Mouse (Mus musculus) layer of hippocampus, adult 18-20 months (tissue): ENCODE data around the gene Tekt4. TPM values are rescaled to one million over a fixed set of nuclear protein-coding genes. Genes with fewer than 3 reads are reported as not detected.

ENCODE experiments used
- DNase-seq, 2 experiments: peaks; one replicate each; pipeline ENCODE4 v3.0.0; 2022; ENCODE audit warnings: low spot score in 2 of 2
- total RNA-seq, 2 experiments: library from RNA; stranded (reverse); gene quantifications; 2 replicates each; pipeline ENCODE4 v1.2.3; 2021

Tekt4 gene
- total RNA-seq, 2 experiments from 2014 or later = 2.1 TPM

- peak; percentile 44 to 76 for DNase-seq
Measured at GRCm38 (mm10) chr17:25474330-25475077, 20.1 kb downstream of the Tekt4 start.

- peak; percentile 48 to 82 for DNase-seq
Measured at GRCm38 (mm10) chr17:25475946-25476744, 21.7 kb downstream of the Tekt4 start.

- DNase-seq = no peak
Measured at GRCm38 (mm10) chr17:25480152-25480551, 25.7 kb downstream of the Tekt4 start.

GRCm38 (mm10) chr17:25480820-25481219, 26.4 kb downstream of the Tekt4 start:
- DNase-seq = no peak

- DNase-seq = no peak
Measured at GRCm38 (mm10) chr17:25482092-25482491, 27.7 kb downstream of the Tekt4 start.

- no peak for DNase-seq
Measured at GRCm38 (mm10) chr17:25497013-25497412, 42.6 kb downstream of the Tekt4 start, which contains the start of gene Sstr5. Gene Sstr5 (minus strand): TSS chr17:25497288.

- DNase-seq = no peak
Measured at GRCm38 (mm10) chr17:25502599-25502998, 48.2 kb downstream of the Tekt4 start.

- peak; percentile 50 to 73 for DNase-seq
Measured at GRCm38 (mm10) chr17:25507799-25508198, 53.4 kb downstream of the Tekt4 start.

GRCm38 (mm10) chr17:25508860-25509577, 54.6 kb downstream of the Tekt4 start:
- DNase-seq = peak; percentile 71 to 93

GRCm38 (mm10) chr17:25510074-25510830, 55.8 kb downstream of the Tekt4 start:
- DNase-seq = no peak

- no peak for DNase-seq
Measured at GRCm38 (mm10) chr17:25511876-25512275, 57.5 kb downstream of the Tekt4 start.

GRCm38 (mm10) chr17:25514055-25514454, 59.6 kb downstream of the Tekt4 start:
- DNase-seq = no peak

GRCm38 (mm10) chr17:25516315-25516714, 61.9 kb downstream of the Tekt4 start:
- DNase-seq = no peak

- peak; percentile 40 to 58 for DNase-seq
Measured at GRCm38 (mm10) chr17:25518144-25518543, 63.7 kb downstream of the Tekt4 start.

GRCm38 (mm10) chr17:25519511-25519910, 65.1 kb downstream of the Tekt4 start:
- DNase-seq = peak in 1 of 2 experiments; percentile 55

- no peak for DNase-seq
Measured at GRCm38 (mm10) chr17:25520492-25520891, 66.1 kb downstream of the Tekt4 start.

GRCm38 (mm10) chr17:25522080-25522479, 67.7 kb downstream of the Tekt4 start:
- no peak for DNase-seq
